Mouse (Mus musculus) splenic B cell, adult 2 months (primary cell): ENCODE measurements around the gene Tmem151a.

Experiments used
- DNase-seq: peaks from one replicate; pipeline ENCODE4 v3.0.0-alpha.2; 2011; ENCODE audit warnings: low read depth, low spot score
- H3K27me3 ChIP-seq: 2 replicates; pipeline ENCODE4 v1.6.1; 2012; ENCODE audit warnings: mild to moderate bottlenecking, low read length, moderate library complexity, mixed read lengths; ENCODE audit not compliant: control insufficient read depth, poor library complexity, insufficient read depth, severe bottlenecking
- H3K36me3 ChIP-seq: 2 replicates; pipeline ENCODE4 v1.6.1; 2012; ENCODE audit warnings: mild to moderate bottlenecking, low read length, moderate library complexity, mixed read lengths; ENCODE audit not compliant: control insufficient read depth, poor library complexity, insufficient read depth, severe bottlenecking

Tmem151a gene

DNA sequence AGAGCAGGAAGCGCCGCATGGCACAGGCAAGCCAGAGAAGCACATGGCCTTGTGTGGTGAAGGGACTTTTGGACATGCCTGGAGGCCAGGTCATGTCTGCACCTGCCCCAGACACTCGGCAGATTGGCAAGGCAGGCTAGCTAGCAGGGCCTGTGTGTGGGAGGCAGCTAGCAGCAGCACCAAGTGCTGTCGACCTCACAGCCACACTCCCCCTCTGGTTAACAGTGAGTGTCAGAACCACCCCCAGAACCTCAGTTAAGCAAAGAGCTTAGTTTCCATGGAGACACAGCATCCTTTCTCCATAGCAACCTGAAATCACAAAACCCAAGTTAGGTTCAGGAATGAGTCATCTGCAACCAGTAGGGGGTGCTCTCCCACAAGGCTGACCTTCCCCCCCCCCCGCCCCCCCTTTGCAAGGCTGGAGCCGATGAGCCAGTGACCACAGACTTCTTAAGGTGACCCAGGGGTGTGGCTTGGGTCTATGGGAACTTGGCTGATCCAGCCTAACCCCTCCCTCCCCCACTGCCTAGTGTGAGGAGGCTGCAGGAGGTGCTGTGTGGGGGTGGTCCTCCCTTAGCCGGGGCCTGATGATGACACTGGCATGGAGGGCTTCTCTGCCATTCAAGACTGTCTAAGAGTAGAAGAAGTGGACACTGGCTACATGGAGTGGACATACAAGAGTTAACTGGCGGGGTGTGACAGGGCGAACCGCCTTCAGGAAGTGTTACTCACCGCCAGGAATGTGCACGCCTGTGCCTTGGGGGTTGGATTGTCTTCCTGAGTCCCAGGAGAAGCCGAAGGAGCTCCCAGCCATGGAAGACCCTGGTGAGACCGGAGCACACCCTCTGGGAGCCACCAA lies 35.1 kb downstream of the Tmem151a start, which contains the start of gene Rin1:
Rin1 (plus strand) TSS at position 435 of the 859 bp plus-strand sequence.
- Histone ChIP-seq H3K36me3 (peaks cover 12% of the 10 kb centered on the region), H3K27me3 (no peaks in the 10 kb centered on the region)
- peak; percentile 66 for DNase-seq

DNA sequence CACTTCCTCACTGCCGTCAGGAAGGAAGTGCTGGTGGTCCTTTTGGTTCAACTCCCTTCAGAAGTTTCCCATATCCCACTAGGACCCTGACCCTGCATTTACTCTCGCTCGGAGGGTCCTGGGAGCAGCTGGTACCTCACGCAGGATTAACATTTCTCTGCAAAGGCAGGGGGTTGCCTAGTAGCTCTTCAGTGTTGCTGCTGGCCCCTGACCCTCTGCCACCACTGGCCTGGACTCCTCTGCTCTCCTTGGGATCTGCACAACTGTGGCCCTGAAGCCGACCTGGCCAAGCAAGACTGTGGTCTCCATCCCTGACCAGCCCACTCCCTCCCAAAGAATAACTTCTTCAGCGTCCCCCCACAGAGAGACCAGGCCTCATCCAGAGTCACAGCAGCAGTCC lies 36.0 kb downstream of the Tmem151a start:
- Histone ChIP-seq H3K36me3 (peaks cover 14% of the 10 kb centered on the region), H3K27me3 (no peaks in the 10 kb centered on the region)
- no peak for DNase-seq

DNA sequence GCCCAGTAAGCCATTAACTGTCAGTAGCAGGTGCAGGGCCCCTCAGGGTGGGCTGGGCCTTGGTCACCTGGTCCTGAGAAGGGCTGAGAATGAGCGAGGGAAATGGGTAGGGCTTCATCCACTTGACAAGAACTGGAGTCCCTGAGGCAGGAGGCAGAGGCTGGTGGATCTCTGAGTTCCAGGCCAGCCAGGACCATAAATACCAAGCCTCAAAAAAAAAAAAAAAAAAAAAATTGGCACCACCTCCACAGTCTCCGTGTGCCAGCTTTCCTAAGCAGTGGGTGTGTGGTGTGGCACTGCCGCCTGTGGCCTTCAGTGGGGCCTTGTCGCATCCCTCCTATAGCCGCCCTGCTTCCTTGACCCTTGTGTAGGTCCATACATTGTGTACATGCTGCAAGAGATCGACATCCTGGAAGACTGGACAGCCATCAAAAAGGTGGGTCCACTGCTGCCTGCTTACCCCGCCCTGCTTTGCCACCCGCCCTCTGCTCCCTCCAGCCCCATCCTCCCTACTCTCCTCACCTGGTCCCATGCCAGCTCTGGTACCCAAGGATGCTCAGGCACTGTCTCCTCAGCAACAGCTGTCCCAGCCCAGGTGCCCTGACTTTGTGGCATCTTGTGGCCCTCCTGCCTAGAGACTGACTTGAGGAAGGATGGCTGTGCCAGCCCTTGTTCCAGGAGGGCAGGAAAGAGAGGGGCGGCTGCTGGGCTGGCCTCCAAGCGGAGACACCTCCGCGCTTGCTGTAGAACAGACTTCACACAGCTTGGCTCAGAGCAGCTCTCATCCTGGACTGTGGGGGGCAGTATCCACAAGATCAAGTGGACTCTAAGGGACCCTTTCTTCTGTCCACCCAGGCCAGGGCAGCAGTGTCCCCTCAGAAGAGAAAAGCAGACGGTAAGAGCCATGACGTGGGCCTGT lies 36.9 kb downstream of the Tmem151a start:
- H3K36me3 ChIP-seq = peaks cover 14% of the 10 kb centered on the region
- H3K27me3 ChIP-seq = no peaks in the 10 kb centered on the region
- DNase-seq = no peak

DNA sequence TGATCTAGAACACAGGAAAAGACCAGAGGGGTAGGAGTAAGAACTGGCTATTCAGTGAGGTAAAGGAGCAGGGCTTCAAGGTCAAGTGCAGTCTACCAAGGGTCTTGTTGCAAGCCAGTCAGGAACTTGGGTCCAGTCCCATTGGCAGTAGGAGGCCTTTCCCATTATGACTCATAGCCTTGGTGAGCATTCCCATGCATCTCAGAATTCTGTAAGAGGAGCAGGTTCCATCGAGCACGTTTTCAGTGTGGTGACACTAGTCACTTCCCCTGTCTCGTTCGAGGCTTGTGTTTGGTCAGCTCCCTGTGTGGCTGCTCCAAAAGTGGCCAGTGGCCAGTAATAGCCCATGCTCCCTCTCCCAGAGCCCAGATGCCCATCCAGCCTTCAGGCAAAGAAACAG lies 39.8 kb downstream of the Tmem151a start:
- H3K36me3 ChIP-seq = peaks cover 14% of the 10 kb centered on the region
- no peak for DNase-seq
- H3K27me3 ChIP-seq = no peaks in the 10 kb centered on the region

GRCm38 (mm10) chr19:5041588-5041987 lies 43.7 kb downstream of the Tmem151a start:
- Histone ChIP-seq H3K27me3 (no peaks in the 10 kb centered on the region), H3K36me3 (peaks cover 5% of the 10 kb centered on the region)
- DNase-seq = no peak

GRCm38 (mm10) chr19:5040862-5041523 lies 44.3 kb downstream of the Tmem151a start, which contains the start of gene Brms1:
TSS of gene Brms1 (plus strand) at chr19:5041354.
- DNase-seq = peak; percentile 91
- H3K36me3 ChIP-seq = peaks cover 3% of the 10 kb centered on the region; the same call in 1 of the 2 replicates
- H3K27me3 ChIP-seq = no peaks in the 10 kb centered on the region

- no peaks in the 10 kb centered on the region for H3K27me3 ChIP-seq
- no peak for DNase-seq
Measured at GRCm38 (mm10) chr19:5039301-5040114, 45.8 kb downstream of the Tmem151a start.

DNA sequence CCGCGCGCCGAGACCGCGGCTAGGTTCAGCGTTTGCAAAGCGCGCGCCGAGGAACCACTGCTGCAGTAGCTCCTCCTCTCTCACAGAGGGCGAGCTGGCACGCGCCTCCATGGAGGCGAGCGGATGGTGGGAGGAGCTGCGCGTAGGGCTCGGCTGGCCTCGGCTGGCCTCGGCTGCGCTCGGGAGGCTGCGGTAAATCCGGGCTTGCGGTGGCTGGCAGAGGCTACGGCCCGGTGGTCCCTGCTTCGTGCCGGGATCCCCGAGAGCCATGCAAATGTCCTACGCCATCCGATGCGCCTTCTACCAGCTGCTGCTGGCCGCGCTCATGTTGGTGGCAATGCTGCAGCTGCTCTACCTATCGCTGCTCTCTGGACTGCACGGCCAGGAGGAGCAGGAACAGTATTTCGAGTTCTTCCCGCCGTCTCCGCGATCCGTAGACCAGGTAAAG lies 46.6 kb downstream of the Tmem151a start, which contains the start of the genes B4gat1 and AC124502.3:
B4gat1 (plus strand) TSS at position 118 of the 448 bp plus-strand sequence.
AC124502.3 (plus strand) TSS at position 183 of the 448 bp plus-strand sequence.
- H3K36me3 ChIP-seq = no peaks in the 10 kb centered on the region
- no peaks in the 10 kb centered on the region for H3K27me3 ChIP-seq
- DNase-seq = peak; percentile 89

More at GRCm38 (mm10) chr19:5039301-5040114, 45.8 kb downstream of the Tmem151a start:
- no peaks in the 10 kb centered on the region for H3K36me3 ChIP-seq

DNA sequence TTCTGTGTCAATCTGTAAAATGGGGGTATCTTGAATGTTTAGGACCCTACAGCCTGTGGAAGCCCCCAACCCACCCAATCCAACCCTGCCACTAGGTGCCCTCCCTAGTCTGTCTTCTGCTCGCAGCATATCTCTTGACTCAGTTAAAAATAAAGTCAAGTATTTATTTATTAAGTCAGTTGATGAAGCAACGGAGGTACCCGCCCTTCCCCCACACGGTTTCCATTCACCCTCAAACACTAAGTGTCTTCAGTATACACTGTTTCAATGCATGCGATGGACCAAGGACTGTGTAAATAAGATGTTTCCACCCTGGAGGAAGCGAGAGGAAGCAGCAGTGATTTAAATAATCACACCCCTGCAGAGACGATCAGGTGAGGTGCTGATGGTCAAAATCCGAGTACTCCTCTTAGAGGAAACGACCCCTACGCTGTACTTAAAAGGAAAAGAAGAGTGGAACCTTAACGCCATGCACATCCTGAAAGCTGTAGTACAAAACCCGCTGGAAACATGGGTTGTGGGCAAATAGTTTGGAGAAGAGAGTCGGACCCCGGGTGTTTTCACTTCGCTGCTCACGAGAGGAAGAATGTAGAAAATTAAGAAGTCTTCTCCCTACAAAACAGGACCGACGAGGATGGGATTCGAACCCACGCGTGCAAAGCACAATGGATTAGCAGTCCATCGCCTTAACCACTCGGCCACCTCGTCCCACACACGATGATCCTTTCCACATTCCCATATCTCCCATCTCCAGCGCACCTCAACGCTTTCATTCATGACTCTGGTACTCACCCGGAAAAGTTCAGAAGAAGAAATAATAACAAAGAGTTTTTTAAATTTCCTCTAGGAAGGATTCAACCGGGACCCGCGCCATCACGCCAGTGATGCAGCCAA lies 47.4 kb downstream of the Tmem151a start:
- peak; percentile 49 for DNase-seq
- Histone ChIP-seq H3K27me3 (no peaks in the 10 kb centered on the region), H3K36me3 (no peaks in the 10 kb centered on the region)

GRCm38 (mm10) chr19:5036577-5036976 lies 48.8 kb downstream of the Tmem151a start:
- Histone ChIP-seq H3K36me3 (no peaks in the 10 kb centered on the region), H3K27me3 (no peaks in the 10 kb centered on the region)
- no peak for DNase-seq

GRCm38 (mm10) chr19:5032686-5033085 lies 52.6 kb downstream of the Tmem151a start:
- DNase-seq = no peak
- H3K27me3 ChIP-seq = no peaks in the 10 kb centered on the region
- H3K36me3 ChIP-seq = no peaks in the 10 kb centered on the region

GRCm38 (mm10) chr19:5026111-5026510 lies 59.2 kb downstream of the Tmem151a start:
- Histone ChIP-seq H3K36me3 (no peaks in the 10 kb centered on the region), H3K27me3 (no peaks in the 10 kb centered on the region)
- DNase-seq = no peak
